Mouse (Mus musculus): ENCODE measurements at regions not wholly inside any gene's neighbourhood (a gene's known extent, or its start where the extent isn't known, plus 50 kb on each side); places are given as distances from the start of the nearest gene placed in this dataset.

DNA sequence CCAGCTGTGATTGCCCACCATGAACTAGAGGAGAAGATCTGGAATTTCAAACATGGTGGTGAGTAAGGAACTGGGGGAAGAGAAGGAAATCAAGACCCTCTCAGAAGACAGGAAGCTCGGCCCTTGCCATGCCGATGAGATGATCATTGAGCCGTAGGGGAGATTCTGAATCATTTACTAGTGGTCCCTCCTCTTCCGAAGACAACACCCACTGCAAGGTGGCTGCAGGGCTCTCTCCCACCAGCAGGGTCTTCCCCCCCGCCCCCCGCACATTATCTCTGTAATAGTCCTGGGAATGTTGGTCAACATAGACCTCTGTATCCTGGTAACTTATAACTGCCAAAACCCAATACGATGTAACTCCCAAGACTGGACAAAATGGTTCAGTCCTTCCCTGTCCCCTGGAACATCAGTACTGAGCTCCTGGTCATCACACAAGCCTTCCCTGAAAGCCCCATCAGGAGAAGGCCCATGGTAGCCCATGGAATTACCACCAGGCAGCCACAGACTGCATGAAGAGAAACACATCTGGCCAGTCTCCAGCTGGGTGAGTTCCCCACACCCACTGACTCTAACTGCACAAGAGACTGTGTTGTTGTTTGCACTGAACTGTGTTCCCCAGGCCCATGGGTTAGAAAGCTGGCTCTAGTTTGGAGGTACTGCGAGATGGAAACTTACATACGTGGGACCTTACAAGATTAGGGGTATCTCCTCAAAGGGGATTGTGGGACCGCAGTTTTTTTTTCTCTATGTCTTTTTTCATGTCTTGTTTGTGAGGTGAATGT is 256.3 kb downstream of the Gm10260 start:
- TF ChIP-seq CTCF (IDR thresholded peaks at IDR 0.05; ENCODE audit: extremely low read depth, insufficient read depth, insufficient read length, insufficient replicate concordance): no peak
- no peak for TF ChIP-seq POLR2A (IDR thresholded peaks at IDR 0.05; ENCODE audit: low read depth, low read length)
